Mouse (Mus musculus): ENCODE measurements around the gene Gm9999.

Gene Gm9999

GRCm38 (mm10) chr7:46983280-46983679 lies at the start of gene Gm9999:
Gm9999 (plus strand) TSS chr7:46983580.
- DNase-seq, result no peak

DNA sequence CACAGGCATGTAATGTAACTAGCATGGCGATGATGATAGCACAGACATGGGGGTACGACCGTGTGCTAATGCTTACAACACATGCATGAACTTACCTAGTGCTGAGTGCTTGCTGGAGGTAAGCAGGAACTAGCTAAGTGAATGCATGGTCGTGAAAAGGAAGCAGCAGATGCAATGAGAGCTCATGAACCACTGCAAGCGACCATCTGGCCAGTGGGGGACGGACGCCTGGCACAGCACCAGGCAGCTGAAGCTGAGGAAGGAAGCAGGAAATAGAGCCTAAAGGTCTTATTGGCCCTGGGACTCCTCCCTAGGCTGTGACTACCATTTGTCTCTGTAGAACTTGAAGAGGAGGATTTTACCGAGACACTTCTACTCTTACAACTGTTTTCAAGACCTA lies 48.6 kb upstream of the Gm9999 start:
- no peak for DNase-seq

GRCm38 (mm10) chr7:46935847-46936246 lies 47.5 kb upstream of the Gm9999 start:
- no peak for DNase-seq

GRCm38 (mm10) chr7:46957831-46958691 lies 25.3 kb upstream of the Gm9999 start, which contains the start of gene Uevld:
Uevld (minus strand) TSS chr7:46958527.
- peak; percentile 99 for DNase-seq

DNA sequence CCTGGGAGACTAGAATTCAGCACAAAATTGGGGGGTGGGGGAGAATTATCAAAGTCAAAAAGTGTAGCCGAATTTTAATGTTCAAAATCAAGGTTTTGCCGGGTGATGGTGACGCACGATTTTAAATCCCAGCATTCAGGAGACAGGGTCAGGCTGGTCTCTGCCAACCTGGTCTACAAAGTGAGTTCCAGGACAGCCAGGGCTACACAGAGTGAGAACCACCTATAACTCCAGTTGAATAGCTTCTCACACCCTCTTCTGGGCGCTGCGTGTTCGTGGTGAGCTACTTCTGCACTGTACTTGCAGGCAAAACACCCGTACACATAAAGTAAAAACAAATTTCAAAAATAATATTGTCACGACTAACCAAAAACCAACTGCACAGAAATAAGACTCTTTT lies 24.5 kb upstream of the Gm9999 start:
- peak; percentile 85 for DNase-seq

DNA sequence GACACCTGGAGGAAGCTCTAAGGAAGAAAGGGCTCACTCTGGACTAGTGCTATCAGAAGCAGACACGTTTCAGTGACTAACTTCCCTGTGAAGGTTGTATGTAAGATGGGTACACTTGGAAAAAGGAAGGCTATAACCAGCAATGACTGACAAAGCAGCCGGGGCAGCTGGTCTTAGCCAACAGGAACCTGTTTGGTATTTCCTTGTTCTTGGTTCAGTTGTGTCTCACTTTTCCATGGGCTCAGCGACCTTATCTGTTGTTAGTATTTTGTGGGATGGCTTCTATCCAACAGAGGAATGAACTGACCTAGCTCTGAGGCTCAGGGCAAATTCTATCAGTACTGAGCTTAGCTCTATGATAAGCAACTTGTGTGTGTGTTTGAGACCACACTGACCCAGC lies 22.4 kb upstream of the Gm9999 start:
- no peak for DNase-seq

GRCm38 (mm10) chr7:46962132-46962531 lies 21.2 kb upstream of the Gm9999 start:
- peak; percentile 84 for DNase-seq

GRCm38 (mm10) chr7:46962806-46963618 lies 20.4 kb upstream of the Gm9999 start:
- DNase-seq, result peak; percentile 95

DNA sequence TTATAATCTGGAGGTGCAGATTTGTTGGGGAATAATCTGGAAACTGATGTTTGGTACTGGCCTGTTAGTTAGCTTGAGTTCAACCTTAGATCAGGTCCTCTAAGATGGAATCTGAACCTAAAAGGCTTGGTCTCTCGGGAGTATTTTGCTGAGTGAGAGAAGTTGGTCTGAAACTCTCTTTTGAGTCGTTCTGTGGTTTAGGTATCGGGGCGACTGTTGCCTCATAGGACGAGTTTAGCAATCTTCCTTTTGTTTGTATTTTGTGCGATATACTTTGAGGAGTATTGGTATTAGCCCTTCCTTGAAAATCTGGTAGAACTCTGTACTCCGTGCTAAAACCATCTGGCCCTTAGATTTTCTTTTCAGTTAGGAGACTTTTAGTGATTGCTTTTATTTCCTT lies 19.3 kb upstream of the Gm9999 start:
- DNase-seq, result peak; percentile 16

GRCm38 (mm10) chr7:46969898-46970297 lies 13.5 kb upstream of the Gm9999 start:
- DNase-seq, result no peak

DNA sequence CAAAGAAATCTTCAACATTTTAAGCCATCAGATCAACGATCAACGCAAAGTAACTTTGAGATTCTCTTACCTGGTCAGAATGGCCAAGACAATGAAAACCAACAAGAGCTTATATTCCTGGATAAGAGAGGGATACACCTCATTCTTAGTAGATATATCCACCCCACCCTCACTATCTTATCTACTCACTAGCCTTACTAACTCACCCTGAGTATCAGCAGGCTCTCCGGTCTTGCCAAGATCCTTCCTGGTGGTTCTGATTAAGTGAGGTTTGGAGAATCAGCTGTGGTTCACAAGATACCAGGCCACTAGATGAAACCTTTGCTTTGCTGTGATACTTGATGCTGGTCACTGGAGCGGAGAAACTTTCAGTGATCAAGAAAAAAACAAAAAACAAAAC lies 8.7 kb upstream of the Gm9999 start:
- DNase-seq, result peak; percentile 13

GRCm38 (mm10) chr7:46975456-46975855 lies 7.9 kb upstream of the Gm9999 start:
- DNase-seq, result peak; percentile 62

- DNase-seq, result peak; percentile 92
Observed at GRCm38 (mm10) chr7:46985718-46986505, 2.5 kb downstream of the Gm9999 start.

- peak; percentile 90 for DNase-seq
Observed at GRCm38 (mm10) chr7:46986646-46987045, 3.3 kb downstream of the Gm9999 start.

- no peak for DNase-seq
Observed at GRCm38 (mm10) chr7:46987073-46987472, 3.7 kb downstream of the Gm9999 start.

- DNase-seq, result peak; percentile 78
Observed at GRCm38 (mm10) chr7:46989387-46989786, 6.0 kb downstream of the Gm9999 start.

DNA sequence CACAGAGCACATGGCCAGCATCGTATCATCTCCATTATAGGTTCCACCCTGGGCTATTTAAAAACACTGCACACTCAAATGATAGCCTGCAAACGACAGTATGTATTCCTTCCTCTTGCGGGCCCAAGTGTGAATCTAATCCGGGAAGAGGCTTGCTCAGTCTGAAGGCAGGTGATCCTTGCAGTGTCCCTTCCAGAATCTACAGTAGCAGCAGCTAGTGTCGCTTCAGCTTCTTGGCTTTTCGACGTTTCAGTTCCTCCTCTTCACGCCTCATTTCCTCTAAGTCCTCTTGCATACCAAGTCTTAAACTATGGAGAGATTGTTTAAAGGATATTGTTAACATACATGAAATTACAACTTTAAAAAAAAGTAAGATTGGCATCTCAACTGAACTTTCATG lies 9.7 kb downstream of the Gm9999 start:
- DNase-seq, result peak; percentile 87

DNA sequence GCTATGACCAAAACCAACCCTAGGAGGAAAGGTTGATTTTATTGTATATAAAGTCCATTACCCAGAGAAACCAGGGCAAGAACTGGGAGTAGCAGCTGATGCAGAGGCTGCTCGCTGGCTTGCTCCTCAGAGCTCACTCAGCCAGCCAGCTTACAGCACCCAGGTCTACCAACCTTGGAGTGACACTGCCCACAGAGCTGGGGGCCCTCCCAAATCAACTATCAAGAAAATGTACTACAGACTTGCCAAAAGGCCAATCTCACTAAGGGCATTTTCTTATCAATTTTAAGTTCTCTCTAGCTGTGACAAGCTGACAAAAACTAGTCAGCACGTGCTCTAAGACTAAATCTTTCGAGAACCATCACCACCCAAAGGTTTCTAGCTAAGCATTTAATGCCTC lies 12.2 kb downstream of the Gm9999 start:
- no peak for DNase-seq

- DNase-seq, result no peak
Observed at GRCm38 (mm10) chr7:46997008-46997407, 13.6 kb downstream of the Gm9999 start.

DNA sequence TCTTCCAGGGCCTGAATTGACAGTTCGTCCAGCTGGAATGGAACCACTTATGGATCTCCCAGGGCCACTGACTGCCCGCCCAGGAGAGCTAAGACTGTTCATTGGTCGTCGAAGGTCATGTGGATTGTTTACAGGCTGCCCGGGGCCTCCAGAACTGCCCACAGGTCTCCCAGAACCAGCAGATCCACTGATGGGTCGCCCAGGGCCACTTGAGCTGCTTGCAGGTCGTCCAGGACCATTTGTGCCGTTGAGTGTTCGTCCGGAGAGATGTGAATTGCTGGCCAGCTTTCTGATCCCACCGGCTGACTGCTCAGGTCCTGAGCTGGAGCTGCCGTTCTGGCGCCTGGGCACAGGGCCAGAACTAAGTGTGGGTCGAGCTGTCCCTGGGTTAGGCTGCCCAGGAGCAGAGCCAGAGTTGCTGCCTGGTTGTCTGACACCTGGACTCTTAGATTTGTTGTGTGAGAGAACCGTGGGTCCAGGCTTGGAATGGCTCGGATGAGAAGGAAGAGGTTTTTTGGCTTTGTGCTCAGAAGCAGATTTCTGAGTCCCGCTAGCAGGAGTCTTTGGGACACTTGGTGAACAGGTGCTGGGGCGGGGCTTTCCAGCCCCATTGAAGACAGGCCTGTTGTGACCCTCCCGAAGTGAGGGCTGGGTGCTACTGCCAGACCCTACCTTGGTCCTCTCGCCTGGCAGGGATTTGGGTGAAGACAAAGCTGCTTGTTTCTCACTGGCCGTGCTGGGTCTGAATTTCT lies 14.4 kb downstream of the Gm9999 start:
- DNase-seq, result peak; percentile 97

DNA sequence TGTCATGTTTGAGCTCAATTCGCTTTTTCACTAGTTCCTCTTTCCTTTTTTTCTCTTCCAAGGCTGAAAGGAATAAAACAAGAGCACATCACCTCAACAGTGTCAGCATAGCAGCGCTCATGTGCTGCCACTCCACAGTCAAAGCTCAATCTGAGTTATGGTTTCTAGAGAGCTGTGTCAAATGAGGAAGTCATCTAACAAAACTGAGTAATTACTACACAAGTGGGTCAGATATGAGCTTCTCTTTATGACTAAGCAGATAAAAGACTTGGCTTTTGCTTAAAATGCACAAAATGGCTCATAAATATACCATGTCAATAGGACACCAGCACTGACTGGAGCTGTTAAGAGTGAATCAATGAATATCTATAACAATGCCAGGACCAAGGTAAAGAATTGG lies 15.6 kb downstream of the Gm9999 start:
- DNase-seq, result no peak

- no peak for DNase-seq
Observed at GRCm38 (mm10) chr7:46999983-47000643, 16.7 kb downstream of the Gm9999 start.
